Mouse (Mus musculus) liver, embryonic 14.5 days (tissue): ENCODE measurements around the gene Prune2.

ENCODE experiments used
- CTCF ChIP-seq: IDR thresholded peaks from 2 replicates; pipeline ENCODE4 v1.5.1; 2016; ENCODE audit warnings: antibody characterized with exemption, low read depth, control low read depth
- EP300 ChIP-seq: IDR thresholded peaks from 2 replicates; pipeline ENCODE4 v1.6.1; 2016; ENCODE audit warnings: antibody characterized with exemption, low read depth

DNA sequence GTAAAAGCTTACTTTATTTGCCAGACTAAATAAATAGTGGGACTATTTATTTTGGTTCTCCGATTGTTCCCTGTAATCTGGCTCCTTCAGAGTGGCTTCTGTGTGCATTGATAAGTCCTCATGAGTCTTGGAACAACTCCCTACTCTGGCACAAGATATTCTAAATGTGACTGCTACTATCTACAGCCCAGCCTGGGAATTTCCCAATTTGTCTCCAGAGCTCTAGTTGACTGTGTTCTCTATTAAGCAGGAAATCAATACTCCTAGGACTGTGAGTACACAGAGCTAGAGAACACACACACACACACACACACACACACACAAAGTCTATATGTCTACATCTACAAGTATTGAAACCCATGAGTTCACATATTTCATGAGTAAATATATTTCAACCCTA is 274.1 kb downstream of the Prune2 start:
- no peak for TF ChIP-seq EP300
- no peak for TF ChIP-seq CTCF
